8 mouse cellular contexts compared by ENCODE assay signal in genomic region chr12:99162188-99162587, GRCm38 (mm10).
A peak's percentile ranks its signal among the peaks of the same experiment; 100 is the strongest.
DNase-seq lines count a peak whose midpoint lies in the region; ATAC-seq and TF ChIP-seq lines count a peak whose summit lies in the region.

No protein-coding gene starts in this region.

- no peak for DNase-seq in gastrocnemius, adult 2 months
- DNase-seq in gastrocnemius, adult 18-20 months (ENCODE audit: low spot score), result no peak
- DNase-seq in mesoderm, embryonic 11.5 days (ENCODE audit: low read depth, low spot score), result peak; percentile 22
- DNase-seq in thymus, postnatal 10 days (ENCODE audit: low spot score in 2 of 2), result peak; percentile 20 to 28
- no peak for DNase-seq in Muller cell, postnatal 12 days (ENCODE audit: inconsistent ontology term)
- no peak for DNase-seq in adrenal gland, postnatal 4 days (ENCODE audit: low spot score in 2 of 2)

- no peak overlapping the region for H3K27ac ChIP-seq in gastrocnemius, adult 2 months

- H3K27me3 ChIP-seq in E14TG2a.4 (ENCODE audit: insufficient read depth, low read length), result peaks cover 4% of the 10 kb centered on the region; the same call in 1 of the 2 replicates

- peak; percentile 84 for ATAC-seq in granulocyte monocyte progenitor cell, adult 5-6 weeks (replicated peaks; ENCODE audit: poor library complexity, severe bottlenecking)

- no peaks in the 10 kb centered on the region for H3K36me3 ChIP-seq in E14TG2a.4 (ENCODE audit: insufficient read depth, low read length)

- no peak for TF ChIP-seq CTCF in gastrocnemius, adult 2 months (IDR thresholded peaks at IDR 0.05)
- no peak for TF ChIP-seq CTCF in E14TG2a.4 (conservative IDR thresholded peaks at IDR 0.05; ENCODE audit: low read length)

- H3K4me1 ChIP-seq in E14TG2a.4 (replicated peaks; ENCODE audit: low read depth, low read length), result peaks cover 22% of the 10 kb centered on the region

- intact Hi-C loops in gastrocnemius, adult 2 months (cut with DNase I), result no loop called here

- H3K4me3 ChIP-seq in gastrocnemius, adult 2 months, result peak overlapping the region; percentile 33
- H3K4me3 ChIP-seq in E14TG2a.4 (replicated peaks; ENCODE audit: low read length), result peak overlapping the region; percentile 43

- no peaks in the 10 kb centered on the region for H3K9me3 ChIP-seq in E14TG2a.4 (ENCODE audit: low read length)

Comparison
In these comparisons a context has a peak if more than half of its experiments do, and no peak if none do; other contexts are left out.
1. DNase-seq: peak in mesoderm, embryonic 11.5 days (single experiment) and thymus, postnatal 10 days (2 of 2); none in gastrocnemius, adult 2 months (single experiment), gastrocnemius, adult 18-20 months (single experiment), Muller cell, postnatal 12 days (single experiment) and adrenal gland, postnatal 4 days (0 of 2).